Mouse (Mus musculus): ENCODE measurements around the gene Trpc4.

Trpc4 gene

DNA sequence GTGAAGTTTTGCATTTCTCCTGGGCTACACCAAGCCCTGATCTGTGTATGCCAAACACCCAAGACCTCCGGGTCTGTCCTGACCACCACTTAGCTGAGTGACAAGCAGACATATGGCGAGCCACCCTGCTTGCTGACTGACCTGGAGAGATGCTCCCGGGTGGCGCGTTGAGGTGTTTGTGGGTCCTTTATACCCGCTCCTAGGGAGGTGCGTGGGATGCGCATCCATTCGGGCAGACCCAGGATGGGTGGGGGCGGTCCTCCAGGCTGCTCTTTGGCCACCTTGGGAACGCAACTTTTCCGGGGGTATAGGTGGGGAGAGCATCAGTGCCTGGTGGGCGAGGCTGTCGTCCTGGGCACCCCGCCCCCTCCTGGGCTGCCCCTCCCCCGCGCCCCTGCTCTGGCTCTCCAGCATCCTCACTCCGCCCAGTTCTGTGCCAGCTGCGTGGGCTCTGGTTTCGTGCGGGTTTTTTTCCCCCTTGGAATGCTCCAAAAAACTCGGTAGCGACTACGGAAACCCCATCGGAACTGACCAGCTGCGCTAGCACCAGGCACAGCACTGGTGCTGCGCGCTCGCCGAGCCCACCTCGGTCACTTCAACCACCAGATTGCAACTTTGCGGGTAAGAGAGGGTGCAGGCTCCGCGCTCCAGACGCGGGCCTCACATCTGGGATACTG, at the start of gene Trpc4:
Gene Trpc4, plus strand, starts transcription at position 397 of the 677 bp plus-strand sequence.
- in situ Hi-C loops (cut with MseI, MboI) = no loop called here

GRCm38 (mm10) chr3:54111489-54111888, 44.3 kb upstream of the Trpc4 start:
- in situ Hi-C loops (cut with MseI, MboI) = no loop called here

- in situ Hi-C loops (cut with MseI, MboI) = no loop called here
These were observed 20.5 kb upstream of the Trpc4 start for GRCm38 (mm10) chr3:54135376-54135775.

GRCm38 (mm10) chr3:54141376-54141775, 14.5 kb upstream of the Trpc4 start:
- in situ Hi-C loops (cut with MseI, MboI) = no loop called here

DNA sequence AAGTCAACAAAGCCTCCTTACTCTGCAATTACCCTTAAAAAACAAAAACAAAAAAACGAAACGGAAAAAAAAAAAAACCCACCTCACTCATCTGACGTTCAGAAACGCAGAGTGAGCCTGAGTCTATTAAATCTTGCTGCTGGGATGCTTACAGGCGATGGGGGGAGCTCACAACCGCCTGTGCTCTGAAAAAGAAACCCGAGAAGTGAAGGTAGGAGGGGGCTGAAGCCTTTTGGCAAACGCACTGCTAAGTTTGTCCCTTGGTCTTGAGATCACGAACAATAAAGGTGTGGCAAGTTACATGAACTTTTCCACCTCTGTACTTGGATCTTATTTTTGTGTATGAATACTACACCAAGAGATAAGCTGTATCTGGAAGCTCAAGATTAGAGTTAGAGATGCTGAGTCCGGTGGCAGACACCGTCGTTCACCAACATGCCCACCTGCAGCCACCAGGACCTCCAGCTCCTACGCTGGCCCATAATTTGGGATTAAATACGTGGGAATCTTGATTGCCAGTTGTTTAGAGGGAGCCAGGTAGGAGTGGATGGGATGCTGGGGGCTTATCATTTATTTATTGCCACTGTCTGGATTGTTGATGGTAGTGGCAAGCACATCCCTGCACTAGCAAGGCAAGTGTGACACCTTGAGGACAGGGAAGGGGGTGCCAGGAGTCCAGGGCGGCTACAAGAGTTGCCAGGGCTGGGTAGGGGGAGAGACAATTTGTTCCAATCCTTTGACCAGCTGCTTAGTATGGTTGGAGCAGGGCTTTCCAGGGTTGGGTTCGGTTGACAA, 794 bp upstream of the Trpc4 start:
- in situ Hi-C loops (cut with MseI, MboI) = no loop called here

DNA sequence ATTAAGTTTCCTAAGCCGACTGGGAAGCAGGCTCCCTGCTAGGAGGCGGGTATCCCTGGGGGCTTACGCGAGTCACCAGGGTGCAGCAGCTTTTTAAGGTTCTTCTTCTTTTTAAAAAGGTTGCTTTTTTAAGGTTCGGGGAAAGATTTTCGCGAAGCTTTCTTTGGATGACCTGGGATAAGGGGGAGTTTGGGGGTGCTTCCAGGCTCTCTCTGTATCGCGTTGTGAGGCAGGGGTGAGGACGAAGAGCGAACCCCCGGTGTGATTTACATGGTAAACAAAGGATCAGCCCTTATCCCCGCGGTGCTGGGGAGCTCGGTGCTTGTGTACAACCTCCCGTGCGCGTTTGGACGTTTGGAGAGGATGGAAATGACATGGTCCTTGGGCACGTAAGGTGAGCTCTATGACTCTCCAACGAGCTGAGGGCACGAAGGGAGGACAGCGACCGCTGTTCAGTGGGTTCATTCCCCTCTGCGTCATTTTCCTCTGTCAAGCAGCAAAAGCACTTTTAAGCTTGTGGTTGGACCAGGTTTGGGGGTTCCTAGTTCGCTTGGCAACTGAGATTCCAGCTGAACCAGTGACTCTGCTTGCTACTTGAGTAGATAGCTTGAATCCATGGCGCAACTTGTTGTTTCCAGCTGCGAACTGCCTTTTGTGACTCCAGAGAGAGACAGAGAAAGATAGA, 623 bp downstream of the Trpc4 start:
- in situ Hi-C loops (cut with MseI, MboI) = no loop called here

GRCm38 (mm10) chr3:54170701-54171100, 14.9 kb downstream of the Trpc4 start:
- in situ Hi-C loops (cut with MseI, MboI) = no loop called here

GRCm38 (mm10) chr3:54177296-54177695, 21.5 kb downstream of the Trpc4 start:
- in situ Hi-C loops (cut with MseI, MboI) = no loop called here

- in situ Hi-C loops (cut with MseI, MboI) = no loop called here
These were observed 35.3 kb downstream of the Trpc4 start for GRCm38 (mm10) chr3:54190932-54191668.

GRCm38 (mm10) chr3:54201231-54201630, 45.4 kb downstream of the Trpc4 start:
- in situ Hi-C loops (cut with MseI, MboI) = no loop called here

GRCm38 (mm10) chr3:54204386-54204785, 48.6 kb downstream of the Trpc4 start:
- in situ Hi-C loops (cut with MseI, MboI) = no loop called here

GRCm38 (mm10) chr3:54210112-54210511, 54.3 kb downstream of the Trpc4 start:
- in situ Hi-C loops (cut with MseI, MboI) = no loop called here

GRCm38 (mm10) chr3:54211441-54211840, 55.6 kb downstream of the Trpc4 start:
- in situ Hi-C loops (cut with MseI, MboI) = no loop called here

- in situ Hi-C loops (cut with MseI, MboI) = no loop called here
These were observed 66.7 kb downstream of the Trpc4 start for GRCm38 (mm10) chr3:54222549-54222948.

DNA sequence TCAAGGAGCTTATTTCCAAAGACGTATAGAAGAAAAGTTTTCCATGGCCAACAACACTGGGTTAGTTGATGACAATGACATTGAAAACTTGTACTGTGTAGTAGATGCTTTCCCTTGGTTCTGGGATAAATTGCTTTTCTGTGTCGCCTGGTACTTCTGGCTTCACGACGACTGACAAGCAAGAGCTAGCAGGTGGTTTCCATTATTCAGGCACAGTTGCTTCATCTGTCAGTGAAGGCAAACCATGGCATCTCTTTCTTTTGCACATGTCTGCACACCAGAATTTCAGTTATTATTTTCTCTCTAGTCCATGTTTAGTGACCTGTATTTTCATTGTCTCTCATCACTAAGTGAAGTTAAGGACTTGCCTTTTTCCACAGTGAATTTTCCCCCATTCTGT, 72.6 kb downstream of the Trpc4 start:
- in situ Hi-C loops (cut with MseI, MboI) = no loop called here

- in situ Hi-C loops (cut with MseI, MboI) = no loop called here
These were observed 83.1 kb downstream of the Trpc4 start for GRCm38 (mm10) chr3:54238891-54239290.

DNA sequence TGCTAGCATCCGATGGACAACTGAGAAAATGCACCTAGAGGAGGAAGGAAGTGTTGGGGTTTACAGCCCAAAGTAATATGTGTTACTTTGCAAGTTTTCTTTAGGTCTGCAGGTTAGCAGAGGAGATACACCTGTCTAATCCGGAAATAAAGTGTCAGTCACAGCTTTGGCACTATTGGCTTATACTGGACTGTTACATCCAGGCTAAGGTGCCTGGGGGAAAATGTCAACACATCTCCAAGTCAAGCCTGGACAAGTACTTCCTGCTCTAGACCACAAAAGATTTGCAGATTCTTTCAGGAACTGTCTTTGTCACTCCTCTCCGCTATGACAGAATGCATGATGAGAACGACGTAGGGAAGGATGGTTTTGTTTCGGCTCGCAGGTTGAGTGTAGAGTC, 83.6 kb downstream of the Trpc4 start:
- in situ Hi-C loops (cut with MseI, MboI) = no loop called here

- in situ Hi-C loops (cut with MseI, MboI) = no loop called here
These were observed 87.3 kb downstream of the Trpc4 start for GRCm38 (mm10) chr3:54243136-54243535.

- in situ Hi-C loops (cut with MseI, MboI) = no loop called here
These were observed 89.1 kb downstream of the Trpc4 start for GRCm38 (mm10) chr3:54244729-54245465.

DNA sequence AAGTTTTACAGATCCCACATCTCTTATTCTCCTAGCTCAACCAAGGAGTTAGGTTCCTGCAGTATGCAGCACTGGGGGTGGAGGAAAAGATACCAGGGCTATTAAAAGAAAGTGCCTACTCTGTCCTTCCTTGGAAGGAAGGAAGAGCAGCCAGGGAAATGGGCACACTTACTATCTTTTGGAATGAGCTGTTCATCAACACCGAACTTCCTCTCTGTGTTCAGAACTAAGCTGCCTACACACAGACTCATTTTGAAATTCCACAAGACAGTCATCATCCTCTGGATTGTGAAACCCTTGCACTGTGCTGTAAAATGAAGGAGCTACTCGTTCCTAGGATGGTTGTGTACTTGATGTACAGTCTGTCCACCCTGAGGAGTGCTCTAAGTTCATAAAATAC, 90.6 kb downstream of the Trpc4 start:
- in situ Hi-C loops (cut with MseI, MboI) = no loop called here

- in situ Hi-C loops (cut with MseI, MboI) = no loop called here
These were observed 93.5 kb downstream of the Trpc4 start for GRCm38 (mm10) chr3:54249311-54249710.
